Mouse (Mus musculus): ENCODE data around the gene Car3. TPM values are rescaled to one million over a fixed set of nuclear protein-coding genes. Genes with fewer than 3 reads are reported as not detected.

Gene Car3
- total RNA-seq, 2 experiments from 2014 or later: 0.07 TPM; not detected in 1

GRCm38 (mm10) chr3:14903380-14903779 is 40.1 kb downstream of the Car3 start:
- no peak for ATAC-seq (ENCODE audit: poor library complexity, severe bottlenecking)

- ATAC-seq (ENCODE audit: poor library complexity, severe bottlenecking): no peak
Measured at GRCm38 (mm10) chr3:14904165-14904564, 40.9 kb downstream of the Car3 start.

DNA sequence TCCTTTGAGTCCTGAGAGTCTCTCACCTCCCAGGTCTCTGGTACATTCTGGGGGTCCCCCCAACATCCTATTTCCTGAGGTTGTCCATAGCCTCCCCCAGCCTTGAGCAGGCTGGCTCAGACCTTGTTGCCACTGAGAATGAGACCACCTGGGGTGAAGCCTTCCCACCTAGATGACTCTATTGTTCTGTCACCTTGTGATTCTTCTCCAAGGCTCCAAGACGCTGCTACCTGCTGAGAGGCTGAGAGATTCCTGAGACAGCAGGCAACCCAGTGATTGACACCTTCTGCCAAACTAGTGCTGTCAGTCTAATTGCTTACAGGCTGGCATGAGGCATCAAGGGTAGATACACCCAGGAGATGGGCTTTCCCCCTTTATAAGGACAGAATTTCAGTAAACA is 44.0 kb downstream of the Car3 start:
- no peak for ATAC-seq (ENCODE audit: poor library complexity, severe bottlenecking)

DNA sequence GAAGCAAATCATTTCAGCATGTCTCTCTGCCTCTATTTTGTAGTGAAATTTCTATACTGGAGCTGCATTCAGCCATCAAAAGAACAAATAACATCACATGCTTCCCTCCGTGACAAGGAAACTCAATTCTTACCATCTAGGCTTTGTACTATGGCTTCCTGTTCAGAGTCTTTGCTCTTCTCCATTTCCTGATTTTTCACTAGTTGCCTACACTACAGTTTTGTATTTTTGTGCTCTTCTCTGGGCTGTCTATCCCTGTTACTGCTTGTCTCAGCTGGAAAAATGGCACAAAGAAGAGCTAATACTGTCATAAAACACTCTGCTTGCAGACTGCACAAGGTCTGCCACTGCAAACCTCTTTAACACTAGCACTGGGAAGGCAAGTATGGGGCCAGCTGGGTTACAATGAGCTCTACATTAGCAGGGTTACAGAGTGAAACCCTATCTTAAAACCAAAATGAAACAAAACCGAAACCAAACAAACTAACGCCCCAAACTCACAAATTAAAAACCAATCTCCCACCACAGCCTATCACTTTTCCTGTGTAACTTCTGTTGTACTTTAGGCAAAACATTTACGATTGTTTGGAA is 48.8 kb downstream of the Car3 start:
- ATAC-seq (ENCODE audit: poor library complexity, severe bottlenecking): peak; percentile 40; the same call in 1 of the 2 replicates

GRCm38 (mm10) chr3:14913774-14914173 is 50.5 kb downstream of the Car3 start:
- ATAC-seq (ENCODE audit: poor library complexity, severe bottlenecking): no peak

- no peak for ATAC-seq (ENCODE audit: poor library complexity, severe bottlenecking)
Measured at GRCm38 (mm10) chr3:14915355-14915754, 52.0 kb downstream of the Car3 start.

- no peak for ATAC-seq (ENCODE audit: poor library complexity, severe bottlenecking)
Measured at GRCm38 (mm10) chr3:14917261-14917660, 53.9 kb downstream of the Car3 start.

Other genes starting within 250 kb of the Car3 start
- 5.0 and 6.4 TPM in 2 replicates for gene Car13, start 221.8 kb upstream of the Car3 start, total RNA-seq (2015)
- gene Car13, start 221.8 kb upstream of the Car3 start, total RNA-seq (2017): 1.1 and 3.2 TPM in 2 replicates
- 41.5 and 80.5 TPM in 2 replicates for gene Car1, start 55.1 kb upstream of the Car3 start, total RNA-seq (2015)
- gene Car1, start 55.1 kb upstream of the Car3 start, total RNA-seq (2017): 14.1 and 31.5 TPM in 2 replicates
- gene Car2, start 22.8 kb downstream of the Car3 start, total RNA-seq (2015): 31.5 and 53.6 TPM in 2 replicates
- 25.5 and 51.5 TPM in 2 replicates for gene Car2, start 22.8 kb downstream of the Car3 start, total RNA-seq (2017)

Measured in megakaryocyte, adult 5-6 weeks (primary cell).